Mouse (Mus musculus) layer of hippocampus, adult 9-11 months (tissue): ENCODE measurements around the gene Cbarp.

Experiments
- DNase-seq: peaks from one replicate; pipeline ENCODE4 v3.0.0; 2022

Gene Cbarp

DNA sequence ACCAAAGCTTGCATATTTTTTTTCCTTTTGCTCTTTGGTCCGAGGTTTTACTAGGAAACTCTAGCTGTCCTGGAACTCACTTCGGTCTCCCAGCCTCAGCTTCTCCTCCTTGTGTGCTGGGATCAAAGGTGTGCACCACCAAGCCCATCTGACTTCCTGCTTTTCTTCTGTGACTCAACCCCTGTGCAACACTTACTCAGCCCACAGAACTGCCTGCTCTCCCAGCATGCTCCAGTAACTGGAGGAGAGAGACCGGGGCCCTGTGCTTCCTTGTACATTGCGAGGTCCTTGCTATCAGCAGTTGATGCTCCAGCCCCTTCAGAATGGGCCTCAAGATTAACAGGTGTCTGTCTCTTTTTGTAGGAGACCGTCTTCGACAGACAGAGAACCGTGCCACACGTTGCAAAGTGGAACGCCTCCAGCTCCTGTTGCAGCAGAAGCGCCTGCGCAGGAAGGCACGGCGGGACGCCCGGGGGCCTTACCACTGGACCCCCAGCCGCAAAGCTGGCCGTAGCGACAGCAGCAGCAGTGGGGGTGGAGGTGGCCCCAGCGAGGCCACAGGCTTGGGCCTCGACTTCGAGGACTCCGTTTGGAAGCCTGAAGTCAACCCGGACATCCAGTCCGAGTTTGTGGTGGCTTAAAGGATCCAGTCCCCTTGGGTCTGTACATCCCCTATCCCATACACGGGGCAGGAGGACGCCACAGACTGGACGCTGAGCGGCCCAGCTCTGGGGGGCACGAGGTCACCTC, 15.5 kb upstream of the Cbarp start:
- no peak for DNase-seq

- DNase-seq, result no peak
Observed at GRCm38 (mm10) chr10:80155277-80155676, 14.6 kb upstream of the Cbarp start.

GRCm38 (mm10) chr10:80154384-80154783, 13.7 kb upstream of the Cbarp start:
- DNase-seq, result no peak

GRCm38 (mm10) chr10:80153713-80154112, 13.1 kb upstream of the Cbarp start:
- DNase-seq, result no peak

GRCm38 (mm10) chr10:80152873-80153260, 12.2 kb upstream of the Cbarp start:
- DNase-seq, result peak; percentile 60

DNA sequence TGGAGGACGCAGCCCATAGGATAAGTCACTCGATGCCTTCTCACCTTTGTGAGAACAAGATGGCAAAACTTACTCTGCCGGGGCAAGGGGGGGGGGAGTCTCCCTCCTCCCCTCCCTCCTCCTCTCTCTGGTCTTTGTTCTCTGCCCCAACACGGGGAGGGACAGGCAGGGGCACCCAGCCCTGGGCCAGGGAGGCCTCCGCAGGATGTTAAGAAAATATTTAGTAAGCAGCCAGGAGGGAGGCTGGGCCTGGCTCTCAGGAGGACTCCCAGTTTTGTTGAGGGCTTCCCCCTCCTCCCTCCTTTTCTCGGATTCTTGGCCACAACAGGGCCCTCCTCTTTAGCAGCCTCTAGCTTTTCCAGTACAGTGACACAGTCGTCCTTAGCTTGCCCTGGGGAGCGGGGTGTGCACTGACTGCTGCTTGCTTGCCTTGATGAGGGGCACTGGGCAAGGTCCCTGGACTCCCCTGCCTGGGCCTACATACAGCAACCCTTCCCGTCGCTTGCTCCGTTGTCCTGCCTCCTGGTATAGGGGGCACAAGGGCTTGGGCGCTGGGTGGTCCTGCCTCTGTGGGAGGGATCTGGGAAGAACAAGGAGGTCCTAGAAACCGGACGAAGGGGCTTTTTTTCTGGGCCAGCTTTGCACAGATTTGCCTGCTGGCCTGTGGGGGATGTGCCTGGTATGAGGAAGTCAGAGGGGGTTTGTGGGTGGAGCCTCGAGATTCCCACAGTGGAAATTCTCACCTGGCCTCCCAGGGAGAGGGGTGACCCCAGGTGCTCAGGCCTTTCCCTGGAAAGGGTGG, 11.6 kb upstream of the Cbarp start:
- DNase-seq, result no peak

DNA sequence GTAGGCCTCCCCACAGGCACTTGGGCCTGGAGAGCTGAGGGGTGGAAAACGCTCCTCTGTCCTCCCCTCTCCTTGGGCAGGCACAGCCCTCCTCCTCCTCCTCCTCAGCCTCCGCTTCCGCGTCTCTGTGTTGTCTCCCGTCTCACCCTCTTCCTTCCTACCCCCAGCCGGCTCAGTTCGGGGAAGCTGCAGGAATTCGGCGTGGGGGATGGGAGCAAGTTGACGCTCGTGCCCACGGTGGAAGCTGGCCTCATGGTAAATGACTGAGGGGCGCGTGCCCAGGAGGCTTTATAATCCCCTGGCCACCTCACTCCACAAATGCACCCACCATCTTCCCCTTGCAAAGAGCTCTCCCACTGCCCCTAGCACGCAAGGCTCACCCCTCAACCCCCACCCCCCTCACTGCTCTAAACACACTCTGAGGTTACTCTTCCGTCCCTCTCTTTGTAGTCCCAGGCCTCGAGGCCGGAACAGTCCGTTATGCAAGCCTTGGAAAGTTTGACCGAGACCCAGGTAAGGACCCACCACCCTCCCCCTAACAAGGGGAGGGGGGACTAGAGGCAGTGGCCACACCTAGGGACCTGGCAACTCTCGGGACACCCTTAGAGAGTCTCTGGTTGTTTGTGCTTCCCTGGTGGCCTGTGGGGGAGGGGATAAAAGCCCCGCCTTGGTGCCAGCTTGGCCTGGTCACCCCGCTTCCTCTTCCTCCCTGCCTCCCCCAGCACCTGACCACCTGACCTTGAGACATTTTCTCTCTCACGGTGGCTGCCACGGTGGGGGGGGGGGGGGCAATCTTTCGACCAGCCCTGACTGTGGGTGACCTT, 10.8 kb upstream of the Cbarp start:
- DNase-seq, result peak; percentile 77

DNA sequence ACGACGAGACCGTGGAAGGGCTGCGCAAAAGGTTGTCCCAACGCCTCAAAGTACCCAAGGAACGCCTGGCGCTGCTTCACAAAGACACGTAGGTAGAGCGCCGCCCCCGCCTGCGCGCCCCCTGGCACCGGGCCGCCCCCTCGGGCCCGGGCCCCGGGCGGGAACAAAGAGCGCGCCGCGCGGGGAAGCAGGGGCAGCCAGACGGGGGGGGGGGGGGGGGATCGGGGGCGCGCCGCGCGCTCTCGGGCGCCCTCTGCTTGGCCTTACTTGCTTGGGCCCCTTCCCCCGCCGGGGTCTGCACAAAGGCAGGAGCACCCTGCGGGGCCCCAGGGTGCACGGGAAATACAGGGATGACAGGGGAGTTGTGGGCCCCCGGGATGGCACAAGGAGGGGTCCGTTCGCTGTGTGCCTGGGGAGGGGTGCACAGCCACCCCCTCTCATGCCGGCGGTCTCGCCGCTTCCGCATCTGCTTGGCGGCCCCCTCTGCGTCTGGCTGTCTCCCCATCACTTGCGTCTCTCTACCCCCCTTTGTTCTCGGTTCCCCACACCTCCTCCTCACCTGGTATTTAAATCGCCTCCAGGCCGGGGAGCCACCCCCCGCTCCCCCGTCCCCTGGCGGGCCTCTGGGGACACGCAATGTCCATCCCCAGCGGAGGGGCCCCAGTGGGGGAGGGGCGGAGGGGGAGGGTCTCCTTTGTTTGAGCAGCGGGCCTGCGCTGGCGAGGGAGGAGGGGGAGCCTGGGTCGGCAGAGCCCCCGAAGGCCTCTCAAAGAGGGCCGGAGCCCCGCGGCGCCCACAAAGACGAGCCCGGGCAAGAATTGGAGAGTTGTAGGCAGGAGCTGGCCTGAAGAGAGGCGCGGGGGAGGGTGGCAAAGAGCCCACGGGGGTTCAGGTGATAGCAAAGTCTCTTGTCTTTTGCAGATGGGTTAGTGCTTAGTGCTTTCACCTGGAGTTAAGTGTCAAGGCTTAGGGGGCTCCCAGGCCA, 9.9 kb upstream of the Cbarp start:
- peak; percentile 65 for DNase-seq

DNA sequence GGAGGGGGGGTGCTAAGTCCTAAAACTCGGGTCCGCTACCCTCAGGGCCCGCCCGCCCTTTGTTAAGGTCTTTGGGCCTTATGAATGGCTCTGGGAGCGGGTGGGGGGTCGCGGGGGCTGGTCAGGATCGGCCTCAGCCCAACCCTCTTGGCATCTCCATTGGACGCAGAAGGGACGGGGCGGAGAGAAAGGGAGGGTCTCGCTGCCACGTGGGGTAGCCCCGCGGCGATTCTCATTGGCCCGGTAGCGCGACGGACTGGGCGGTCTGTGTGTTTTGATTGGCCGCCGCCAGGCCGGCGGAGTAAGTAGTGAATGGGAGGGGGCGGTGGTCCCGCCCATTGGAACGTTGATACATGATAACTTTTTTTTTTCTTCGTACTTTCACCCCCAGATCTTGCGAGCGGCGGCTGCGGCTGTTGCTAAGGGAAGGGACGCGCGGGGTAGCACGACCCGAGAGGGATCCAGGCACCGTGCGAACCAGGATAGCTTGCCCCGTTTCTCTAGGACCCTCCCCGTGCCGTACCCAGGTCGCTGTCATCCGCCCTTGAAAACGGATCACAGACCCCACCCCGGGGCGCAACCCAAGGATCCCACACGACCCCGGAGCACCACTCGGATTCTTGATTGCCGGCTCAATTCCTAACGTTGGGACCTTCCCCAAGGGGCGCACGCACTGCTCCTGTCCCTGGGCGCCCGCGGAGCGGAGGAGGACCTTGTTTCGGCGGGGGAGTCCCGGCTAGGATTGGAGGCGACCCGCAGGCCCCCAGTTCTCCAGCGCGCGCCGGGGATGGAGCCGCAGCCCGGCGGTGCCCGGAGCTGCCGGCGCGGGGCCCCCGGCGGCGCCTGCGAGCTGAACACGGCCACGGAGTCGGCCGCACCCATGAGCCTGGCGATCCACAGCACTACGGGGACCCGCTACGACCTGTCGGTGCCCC, 8.9 kb upstream of the Cbarp start:
- DNase-seq, result peak; percentile 99

- peak; percentile 94 for DNase-seq
Observed at GRCm38 (mm10) chr10:80148610-80149290, 8.1 kb upstream of the Cbarp start.

DNA sequence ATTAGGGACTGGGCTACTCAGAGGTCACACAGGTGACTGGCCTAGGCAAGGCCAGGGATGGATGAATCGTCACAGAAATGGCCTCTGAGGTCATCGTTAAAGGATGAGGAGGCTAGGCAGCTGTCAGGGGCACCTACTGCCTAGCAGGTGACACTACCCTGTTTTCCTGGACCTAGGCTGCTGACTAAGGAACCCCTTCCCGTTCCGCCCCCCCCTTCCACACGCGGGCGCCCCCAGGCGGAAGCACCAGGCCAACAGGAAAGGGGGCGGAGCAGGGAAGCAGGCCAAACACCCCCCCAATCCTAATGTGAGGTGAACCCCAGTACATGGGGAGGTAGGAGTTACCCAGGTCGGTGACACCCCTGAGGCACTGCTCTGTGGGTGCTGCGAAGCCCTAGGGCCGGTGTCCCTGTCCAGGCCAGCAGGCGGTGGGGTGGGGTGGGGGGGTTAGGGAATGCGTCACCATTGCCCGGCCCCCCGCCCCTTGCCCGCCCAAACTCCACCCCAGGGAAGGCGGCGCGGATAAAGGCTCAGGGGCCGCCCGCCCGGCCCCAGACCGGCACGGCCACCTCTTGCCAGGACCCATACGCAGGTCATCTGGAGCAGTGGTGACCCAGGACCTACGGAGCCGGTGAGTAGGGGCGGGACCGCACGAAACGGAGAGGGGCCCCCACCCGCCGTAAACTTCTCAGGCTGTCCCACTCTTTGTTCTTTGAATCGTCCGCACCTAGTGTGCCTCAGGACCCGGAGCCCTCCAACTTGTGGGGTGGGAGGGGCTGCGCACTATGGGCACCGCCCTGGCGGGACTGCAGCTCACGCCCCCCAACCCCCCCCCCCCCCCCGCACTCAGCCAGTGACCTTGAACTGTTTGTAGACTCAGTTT, 7.3 kb upstream of the Cbarp start, which contains the start of gene Midn:
TSS of gene Midn (plus strand) at position 554 of the 883 bp plus-strand sequence.
- DNase-seq, result peak; percentile 73

DNA sequence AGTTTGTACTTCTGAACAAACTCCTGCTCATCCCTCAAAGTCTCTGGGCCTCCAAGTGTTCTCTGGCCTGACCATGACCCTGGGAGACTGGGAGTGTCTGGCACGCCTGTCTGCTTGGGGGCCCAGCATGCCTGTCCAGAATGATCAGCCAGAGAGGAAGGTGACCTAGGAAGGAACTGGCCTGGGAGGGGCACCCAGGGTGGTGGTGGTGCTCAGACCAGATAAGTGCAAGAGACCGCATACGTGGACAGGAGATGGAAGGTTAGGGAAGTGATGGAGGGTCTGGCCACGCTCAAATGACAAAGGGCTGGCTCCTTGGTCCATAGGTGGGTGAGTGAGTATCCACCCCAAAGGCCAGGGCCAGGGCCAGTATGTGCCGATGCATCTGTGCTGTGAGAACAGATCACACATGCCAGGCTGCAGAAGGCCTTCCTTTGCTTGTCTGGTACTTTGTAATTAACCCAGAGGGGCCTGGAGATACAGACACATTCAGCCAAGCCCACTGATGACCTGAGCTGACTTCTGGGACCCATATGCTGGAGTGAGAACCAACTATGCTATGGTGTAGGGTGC, 6.6 kb upstream of the Cbarp start:
- DNase-seq, result peak; percentile 47

- DNase-seq, result peak; percentile 49
Observed at GRCm38 (mm10) chr10:80146568-80147011, 6.0 kb upstream of the Cbarp start.

GRCm38 (mm10) chr10:80145896-80146295, 5.3 kb upstream of the Cbarp start:
- peak; percentile 34 for DNase-seq

- DNase-seq, result peak; percentile 66
Observed at GRCm38 (mm10) chr10:80144864-80145838, 4.5 kb upstream of the Cbarp start.

DNA sequence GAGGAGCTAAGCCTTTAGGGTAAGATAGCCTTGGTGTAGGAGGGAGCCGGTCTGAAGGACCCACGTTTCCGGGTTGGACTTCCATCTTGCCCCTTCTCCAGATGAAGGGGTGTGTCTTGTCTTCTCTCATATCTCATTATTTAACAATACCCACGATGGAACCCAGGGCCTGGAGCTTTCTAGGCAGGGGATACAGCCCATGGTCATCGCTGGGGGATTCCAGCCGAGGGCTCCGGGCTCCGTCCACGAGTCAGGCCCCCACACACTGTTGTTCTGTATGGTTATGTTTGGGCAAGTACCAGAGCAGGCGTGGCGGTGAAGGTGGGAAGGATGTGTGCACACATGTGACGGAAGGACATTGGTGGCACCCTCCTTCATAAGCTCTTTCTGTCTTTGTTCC, 3.5 kb upstream of the Cbarp start:
- DNase-seq, result peak; percentile 28

GRCm38 (mm10) chr10:80143664-80144063, 3.0 kb upstream of the Cbarp start:
- no peak for DNase-seq
